Mouse (Mus musculus) midbrain, embryonic 11.5 days (tissue): ENCODE results near the gene Rasgrp2. TPM values are rescaled to one million over a fixed set of nuclear protein-coding genes. Genes with fewer than 3 reads are reported as not detected.

Experiments used
- ATAC-seq: fragments of 200-750 bp; cut with Nextera tagmentation; 2 replicates; pipeline ENCODE4 v1.8.0; 2017; ENCODE audit warnings: moderate TSS enrichment, moderate library complexity; ENCODE audit not compliant: low FRiP score
- DNase-seq: peaks from one replicate; pipeline ENCODE4 v3.0.0; 2015; ENCODE audit warnings: low spot score; ENCODE audit errors: missing footprints
- H3K27ac ChIP-seq: fragments of 300-500 bp; sonication (generic); 2 replicates; pipeline ENCODE4 v1.5.1; 2014; ENCODE audit warnings: low read depth, low read length
- H3K27me3 ChIP-seq: fragments of 300-500 bp; sonication (generic); 2 replicates; pipeline ENCODE4 v1.6.1; 2014; ENCODE audit warnings: mild to moderate bottlenecking, low read length, moderate library complexity, mixed read lengths; ENCODE audit not compliant: control insufficient read depth, insufficient read depth
- H3K36me3 ChIP-seq: fragments of 300-500 bp; sonication (generic); 2 replicates; pipeline ENCODE4 v1.6.1; 2014; ENCODE audit warnings: mild to moderate bottlenecking, low read length, moderate library complexity, mixed read lengths; ENCODE audit not compliant: control insufficient read depth, insufficient read depth
- H3K4me1 ChIP-seq: fragments of 300-500 bp; sonication (generic); 2 replicates; pipeline ENCODE4 v1.6.1; 2014; ENCODE audit warnings: low read length; ENCODE audit not compliant: control insufficient read depth, insufficient read depth
- H3K4me2 ChIP-seq: fragments of 300-500 bp; sonication (generic); 2 replicates; pipeline ENCODE4 v1.6.1; 2014; ENCODE audit warnings: mild to moderate bottlenecking, moderate library complexity
- H3K4me3 ChIP-seq: fragments of 300-500 bp; sonication (generic); 2 replicates; pipeline ENCODE4 v1.5.1; 2014; ENCODE audit warnings: low read depth, low read length
- H3K9ac ChIP-seq: fragments of 300-500 bp; sonication (generic); 2 replicates; pipeline ENCODE4 v1.6.1; 2014; ENCODE audit warnings: low read length
- H3K9me3 ChIP-seq: fragments of 300-500 bp; sonication (generic); 2 replicates; pipeline ENCODE4 v1.6.1; 2016; ENCODE audit warnings: low read length; ENCODE audit not compliant: control insufficient read depth
- WGBS: fragments of 180-500 bp; shearing (Covaris S2); extraction: QIAGEN DNeasy Blood & Tissue Kit; methylation state at CpG from one replicate; pipeline ENCODE4 v1.1.7; 2014; 5-methylcytosine and 5-hydroxymethylcytosine counted together
- polyA plus RNA-seq: library from polyadenylated mRNA; unstranded; fragments of >200 nt; fragmentation: Nextera tagmentation; extraction: Ambion mirVana; gene quantifications from 2 replicates; pipeline ENCODE4 v1.2.1, GENCODE M21; 2014

Rasgrp2 gene
- polyA plus RNA-seq, 1 experiment from 2014 or later, result 16.8 TPM

DNA sequence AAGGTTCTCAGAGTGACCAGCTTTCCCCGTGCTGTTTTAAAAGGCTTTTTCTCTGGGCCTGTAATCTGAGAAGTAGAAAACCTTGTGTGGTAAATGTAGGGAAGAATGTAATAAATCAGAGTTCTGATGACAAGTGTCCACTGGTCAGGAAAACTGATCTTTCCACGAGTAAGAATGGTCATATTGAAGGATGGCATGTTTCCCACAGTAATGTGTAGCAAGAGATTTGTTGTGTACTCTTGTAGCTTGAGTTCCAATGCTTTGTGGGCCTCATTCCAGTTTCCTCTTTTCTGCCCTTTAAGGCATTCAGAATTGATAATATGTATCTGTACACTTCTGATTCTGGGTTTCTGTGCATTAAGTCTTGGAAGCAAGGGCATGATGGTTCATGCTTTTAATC lies 34.3 kb upstream of the Rasgrp2 start:
- H3K9ac ChIP-seq, result peak overlapping the region; percentile 100
- H3K36me3 ChIP-seq, result peaks cover 27% of the 10 kb centered on the region
- no peak for DNase-seq
- no peak for ATAC-seq
- H3K4me1 ChIP-seq, result peaks cover 11% of the 10 kb centered on the region
- H3K4me3 ChIP-seq, result peak overlapping the region; percentile 100
- no peak overlapping the region for H3K27ac ChIP-seq
- H3K4me2 ChIP-seq, result peak overlapping the region; percentile 92
- no peaks in the 10 kb centered on the region for H3K9me3 ChIP-seq
- 3% methylated on average over 2 of the region's 2 CpGs for WGBS
- H3K27me3 ChIP-seq, result no peaks in the 10 kb centered on the region

DNA sequence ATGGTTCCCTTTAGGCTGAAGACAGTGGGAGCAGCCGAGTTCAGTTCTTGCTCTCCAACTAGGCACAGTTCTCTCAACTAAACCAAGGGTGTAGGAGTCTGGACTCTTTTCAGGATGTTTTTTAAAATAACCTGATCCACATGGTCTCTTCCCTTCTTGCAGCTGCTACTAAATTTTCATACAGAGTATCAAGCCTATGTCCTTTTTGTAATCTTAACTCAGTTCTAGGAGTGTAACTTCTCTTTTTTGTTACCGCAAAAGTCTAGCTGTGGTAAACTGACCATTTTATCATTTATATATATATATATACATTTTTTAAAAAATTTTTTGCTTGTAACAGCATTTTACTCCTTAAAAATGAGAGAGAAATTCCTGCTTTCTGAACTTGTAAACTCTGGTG lies 29.0 kb upstream of the Rasgrp2 start:
- Histone ChIP-seq H3K9me3 (no peaks in the 10 kb centered on the region), H3K9ac (no peak overlapping the region), H3K27me3 (no peaks in the 10 kb centered on the region), H3K4me2 (no peak overlapping the region), H3K4me3 (no peak overlapping the region), H3K36me3 (peaks cover 70% of the 10 kb centered on the region), H3K4me1 (peaks cover 3% of the 10 kb centered on the region), H3K27ac (no peak overlapping the region)
- no peak for DNase-seq
- WGBS, result 87% methylated on average over 2 of the region's 2 CpGs
- no peak for ATAC-seq

DNA sequence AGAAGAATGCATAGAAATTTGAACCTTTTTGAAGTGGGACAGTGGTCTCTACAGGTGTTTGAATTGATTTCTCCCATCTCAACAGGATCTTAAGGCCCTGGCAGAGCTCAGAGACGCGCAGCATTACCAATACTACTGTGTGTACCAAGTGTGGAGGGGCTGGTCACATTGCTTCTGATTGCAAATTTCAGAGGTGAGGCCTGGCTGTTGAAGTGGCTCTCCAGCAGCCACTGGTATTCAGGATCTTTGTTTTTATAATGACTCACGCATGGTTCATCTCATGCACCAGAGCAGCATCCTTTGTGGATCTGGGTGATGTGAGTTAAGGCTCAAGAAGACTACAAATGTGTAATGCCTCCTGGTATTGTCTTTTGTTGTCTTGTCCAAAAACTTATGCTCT lies 26.7 kb upstream of the Rasgrp2 start:
- H3K4me1 ChIP-seq, result peaks cover 3% of the 10 kb centered on the region; the same call in 1 of the 2 replicates
- H3K27me3 ChIP-seq, result no peaks in the 10 kb centered on the region
- H3K4me3 ChIP-seq, result no peak overlapping the region
- H3K4me2 ChIP-seq, result no peak overlapping the region
- peaks cover 76% of the 10 kb centered on the region for H3K36me3 ChIP-seq
- H3K27ac ChIP-seq, result no peak overlapping the region
- no peak overlapping the region for H3K9ac ChIP-seq
- H3K9me3 ChIP-seq, result no peaks in the 10 kb centered on the region
- ATAC-seq (no peak), DNase-seq (no peak)
- WGBS, result 94% methylated on average over 3 of the region's 3 CpGs

DNA sequence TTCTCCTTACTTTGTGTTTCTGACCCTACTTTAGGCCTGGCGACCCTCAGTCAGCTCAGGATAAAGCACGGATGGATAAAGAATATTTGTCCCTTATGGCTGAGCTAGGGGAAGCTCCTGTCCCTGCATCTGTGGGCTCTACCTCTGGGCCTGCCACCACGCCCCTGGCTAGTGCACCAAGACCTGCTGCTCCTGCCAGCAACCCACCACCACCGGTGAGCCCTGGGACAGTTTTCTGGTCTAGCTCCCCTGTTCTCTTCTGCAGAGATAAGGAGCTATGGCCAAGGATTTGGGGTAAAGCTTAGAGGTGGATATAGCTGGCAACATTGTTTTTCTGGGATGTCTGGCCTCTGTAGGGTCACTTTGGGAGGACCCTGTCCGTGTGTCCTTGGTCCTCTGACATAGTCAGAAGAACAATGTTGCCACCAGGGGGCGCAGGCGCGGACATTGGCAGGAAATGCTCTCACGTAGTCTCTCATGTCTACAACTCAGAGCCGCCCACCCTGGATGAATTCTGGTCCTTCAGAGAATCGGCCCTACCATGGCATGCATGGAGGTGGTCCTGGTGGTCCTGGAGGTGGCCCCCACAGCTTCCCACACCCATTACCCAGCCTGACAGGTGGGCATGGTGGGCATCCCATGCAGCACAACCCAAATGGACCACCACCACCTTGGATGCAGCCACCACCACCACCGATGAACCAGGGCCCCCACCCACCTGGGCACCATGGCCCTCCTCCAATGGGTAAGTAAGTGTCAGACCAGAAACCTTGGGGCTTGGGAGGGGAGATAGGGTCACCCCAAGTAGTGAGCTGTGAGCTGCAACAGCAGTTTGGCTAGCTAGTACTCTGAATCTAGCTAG lies 25.4 kb upstream of the Rasgrp2 start:
- H3K4me3 ChIP-seq, result no peak overlapping the region
- H3K27ac ChIP-seq, result no peak overlapping the region
- peaks cover 71% of the 10 kb centered on the region for H3K36me3 ChIP-seq
- no peak overlapping the region for H3K9ac ChIP-seq
- peaks cover 5% of the 10 kb centered on the region; the same call in 1 of the 2 replicates for H3K4me1 ChIP-seq
- WGBS, result 70% methylated on average over 12 of the region's 12 CpGs
- peak; percentile 98 for DNase-seq
- H3K9me3 ChIP-seq, result no peaks in the 10 kb centered on the region
- no peaks in the 10 kb centered on the region for H3K27me3 ChIP-seq
- H3K4me2 ChIP-seq, result no peak overlapping the region
- ATAC-seq, result peak; percentile 13; the same call in 1 of the 2 replicates

DNA sequence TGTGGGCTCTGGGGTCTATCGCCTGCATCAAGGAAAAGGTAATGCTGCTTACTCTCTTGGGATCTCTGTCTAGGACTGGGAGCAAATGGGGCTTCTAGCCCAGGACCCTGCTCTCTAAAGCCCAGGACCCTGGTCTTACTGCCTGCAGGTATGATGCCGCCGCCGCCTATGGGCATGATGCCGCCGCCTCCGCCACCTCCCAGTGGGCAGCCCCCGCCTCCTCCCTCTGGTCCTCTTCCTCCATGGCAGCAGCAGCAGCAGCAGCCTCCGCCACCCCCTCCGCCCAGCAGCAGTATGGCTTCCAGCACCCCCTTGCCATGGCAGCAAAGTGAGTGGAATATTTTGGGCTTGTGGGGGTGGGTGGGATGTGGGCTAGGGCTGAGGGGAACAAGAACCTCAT lies 24.6 kb upstream of the Rasgrp2 start:
- H3K4me3 ChIP-seq, result no peak overlapping the region
- peaks cover 5% of the 10 kb centered on the region; the same call in 1 of the 2 replicates for H3K4me1 ChIP-seq
- H3K27me3 ChIP-seq, result no peaks in the 10 kb centered on the region
- H3K27ac ChIP-seq, result no peak overlapping the region
- WGBS, result 98% methylated on average over 10 of the region's 10 CpGs
- no peaks in the 10 kb centered on the region for H3K9me3 ChIP-seq
- no peak for ATAC-seq
- H3K4me2 ChIP-seq, result no peak overlapping the region
- no peak overlapping the region for H3K9ac ChIP-seq
- DNase-seq, result no peak
- H3K36me3 ChIP-seq, result peaks cover 69% of the 10 kb centered on the region

DNA sequence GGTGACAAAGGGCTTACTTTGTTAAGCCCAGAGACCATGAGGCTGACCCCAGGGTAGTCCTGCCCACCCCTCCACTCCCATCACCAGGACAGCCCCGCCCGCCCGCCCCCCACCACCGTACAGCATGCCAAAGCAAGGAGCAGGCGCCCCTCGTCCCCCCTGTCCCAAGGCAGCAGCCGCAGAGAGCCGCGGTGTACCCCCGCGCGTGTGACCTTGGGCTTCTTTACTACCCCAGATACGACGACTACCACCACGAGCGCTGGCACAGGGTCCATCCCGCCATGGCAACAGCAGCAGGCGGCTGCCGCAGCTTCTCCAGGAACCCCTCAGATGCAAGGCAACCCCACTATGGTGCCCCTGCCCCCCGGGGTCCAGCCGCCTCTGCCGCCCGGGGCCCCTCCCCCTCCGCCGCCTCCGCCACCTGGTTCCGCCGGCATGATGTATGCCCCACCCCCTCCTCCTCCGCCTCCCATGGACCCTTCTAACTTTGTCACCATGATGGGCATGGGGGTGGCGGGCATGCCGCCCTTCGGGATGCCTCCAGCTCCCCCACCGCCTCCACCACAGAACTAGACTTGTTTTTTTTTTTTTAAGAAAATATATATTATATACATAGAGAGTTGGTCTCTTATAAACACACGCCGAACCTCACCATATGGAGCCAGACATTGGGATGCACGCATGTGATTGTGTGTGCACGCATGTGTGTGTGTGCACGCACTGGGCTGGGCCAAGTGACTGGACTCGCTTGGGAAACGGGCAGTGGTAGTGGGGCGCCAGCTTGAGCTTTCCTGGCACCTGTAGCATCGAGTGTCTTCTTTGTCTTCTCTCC lies 23.5 kb upstream of the Rasgrp2 start:
- no peak overlapping the region for H3K27ac ChIP-seq
- WGBS, result 93% methylated on average over 38 of the region's 42 CpGs
- no peak overlapping the region for H3K4me3 ChIP-seq
- peaks cover 65% of the 10 kb centered on the region for H3K36me3 ChIP-seq
- no peak overlapping the region for H3K9ac ChIP-seq
- no peaks in the 10 kb centered on the region for H3K9me3 ChIP-seq
- peaks cover 5% of the 10 kb centered on the region; the same call in 1 of the 2 replicates for H3K4me1 ChIP-seq
- no peak for DNase-seq
- ATAC-seq, result no peak
- no peaks in the 10 kb centered on the region for H3K27me3 ChIP-seq
- H3K4me2 ChIP-seq, result no peak overlapping the region

DNA sequence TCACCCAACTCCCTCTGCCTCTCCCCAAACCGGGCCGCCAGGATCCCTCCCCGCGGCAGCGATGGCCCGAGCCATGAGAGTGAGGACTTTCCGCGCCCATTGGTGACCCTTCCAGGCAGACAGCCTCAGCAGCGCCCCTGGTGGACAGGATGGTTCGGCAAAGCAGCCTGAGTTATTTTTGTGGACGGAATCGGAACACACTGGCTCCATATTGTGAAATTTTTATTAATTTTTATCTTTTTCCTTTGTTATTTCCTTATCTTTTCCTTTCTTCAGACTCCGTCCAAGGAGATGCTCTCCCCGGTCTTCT lies 22.9 kb upstream of the Rasgrp2 start:
- Histone ChIP-seq H3K4me3 (no peak overlapping the region), H3K9ac (no peak overlapping the region)

DNA sequence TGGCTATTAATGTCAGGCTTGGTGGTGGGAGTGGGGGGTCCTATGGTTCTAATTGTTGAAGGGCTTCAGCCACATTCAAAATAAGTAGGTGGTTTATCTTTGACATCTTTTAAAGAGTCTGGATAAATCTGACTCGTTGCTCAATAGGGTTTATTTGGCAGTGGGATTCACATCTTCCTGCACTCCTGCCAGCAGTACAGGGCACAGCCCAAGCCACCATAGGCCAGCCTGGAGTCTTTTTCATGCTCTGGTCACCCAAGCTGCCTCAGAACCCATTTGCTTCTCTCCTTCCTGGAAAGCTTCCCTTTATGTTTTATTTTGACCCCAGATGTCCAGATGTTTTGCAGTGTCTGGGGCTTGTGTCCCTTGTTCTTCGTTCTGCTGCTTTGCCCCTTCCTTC lies 22.5 kb upstream of the Rasgrp2 start:
- 82% methylated on average over 2 of the region's 2 CpGs for WGBS
- no peak for ATAC-seq
- no peak for DNase-seq
- Histone ChIP-seq H3K9ac (no peak overlapping the region), H3K36me3 (peaks cover 57% of the 10 kb centered on the region), H3K27ac (no peak overlapping the region), H3K9me3 (no peaks in the 10 kb centered on the region), H3K4me3 (no peak overlapping the region), H3K4me2 (no peak overlapping the region), H3K4me1 (peaks cover 5% of the 10 kb centered on the region; the same call in 1 of the 2 replicates), H3K27me3 (no peaks in the 10 kb centered on the region)

More for the DNA sequence above, 22.9 kb upstream of the Rasgrp2 start:
- Histone ChIP-seq H3K4me1 (peaks cover 5% of the 10 kb centered on the region; the same call in 1 of the 2 replicates), H3K9me3 (no peaks in the 10 kb centered on the region), H3K27me3 (no peaks in the 10 kb centered on the region), H3K36me3 (peaks cover 61% of the 10 kb centered on the region), H3K27ac (no peak overlapping the region), H3K4me2 (no peak overlapping the region)
- DNase-seq (peak; percentile 92), ATAC-seq (no peak)
- 71% methylated on average over 14 of the region's 14 CpGs for WGBS
